Mouse (Mus musculus) embryonic fibroblast, embryonic 13.5 days (primary cell): ENCODE measurements around the gene Cfap43. TPM values are rescaled to one million over a fixed set of nuclear protein-coding genes. Genes with fewer than 3 reads are reported as not detected.

Experiments used
- H3K27ac ChIP-seq: 2 replicates; pipeline ENCODE4 v1.5.1; 2012; ENCODE audit warnings: low read length, control low read depth, inconsistent platforms; ENCODE audit not compliant: insufficient read depth
- H3K4me1 ChIP-seq: 2 replicates; pipeline ENCODE4 v1.6.1; 2011; ENCODE audit warnings: low read length; ENCODE audit not compliant: control insufficient read depth, insufficient read depth
- H3K4me3 ChIP-seq: 2 replicates; pipeline ENCODE4 v1.5.1; 2011; ENCODE audit warnings: mild to moderate bottlenecking, control low read depth, low read length; ENCODE audit not compliant: insufficient read depth
- CTCF ChIP-seq: IDR thresholded peaks from 2 replicates; pipeline ENCODE4 v1.5.1; 2011; ENCODE audit warnings: mild to moderate bottlenecking, control low read depth, low read length, moderate library complexity, borderline replicate concordance; ENCODE audit not compliant: insufficient read depth
- POLR2A ChIP-seq: IDR thresholded peaks from 2 replicates; pipeline ENCODE4 v1.6.1; 2011; ENCODE audit warnings: low read depth, mild to moderate bottlenecking, control low read depth, low read length, moderate library complexity
- polyA plus RNA-seq: library from polyadenylated mRNA; stranded (reverse); fragments of >200 nt; gene quantifications from 2 replicates; pipeline ENCODE4 v1.2.4, GENCODE M21; 2011; ENCODE audit warnings: low read depth; ENCODE audit not compliant: missing spikeins, insufficient read length

The Cfap43 gene
- polyA plus RNA-seq, 1 experiment: not detected

- H3K4me3 ChIP-seq: no peak overlapping the region
- H3K4me1 ChIP-seq: no peaks in the 10 kb centered on the region
- no peak overlapping the region for H3K27ac ChIP-seq
- no peak for TF ChIP-seq CTCF
- TF ChIP-seq POLR2A: no peak
These were observed 164.2 kb downstream of the Cfap43 start for GRCm38 (mm10) chr19:47754931-47755330.

DNA sequence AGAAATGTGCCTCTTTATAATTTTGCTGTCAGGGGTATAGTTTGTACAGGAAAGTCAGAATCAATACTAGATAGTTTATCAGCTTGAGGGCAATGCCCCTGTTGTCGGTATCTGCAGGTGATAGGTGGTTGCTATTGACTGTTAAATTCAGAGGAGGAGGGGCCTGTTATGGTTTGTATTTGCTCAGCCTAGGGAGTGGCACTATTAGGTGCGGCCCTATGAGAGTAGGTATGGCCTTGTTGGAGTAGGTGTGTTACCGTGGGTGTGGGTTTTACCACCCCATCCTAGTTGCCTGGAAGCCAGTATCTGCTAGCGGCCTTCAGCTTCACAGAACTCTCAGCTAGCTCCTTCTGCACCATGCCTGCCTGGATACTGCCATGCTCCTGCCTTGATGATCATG lies 165.2 kb downstream of the Cfap43 start:
- Histone ChIP-seq H3K4me1 (no peaks in the 10 kb centered on the region), H3K27ac (no peak overlapping the region), H3K4me3 (no peak overlapping the region)
- TF ChIP-seq POLR2A (no peak), CTCF (no peak)

GRCm38 (mm10) chr19:47752456-47752855 lies 166.6 kb downstream of the Cfap43 start:
- Histone ChIP-seq H3K27ac (no peak overlapping the region), H3K4me3 (no peak overlapping the region), H3K4me1 (no peaks in the 10 kb centered on the region)
- TF ChIP-seq CTCF (no peak), POLR2A (no peak)

GRCm38 (mm10) chr19:47750391-47750790 lies 168.7 kb downstream of the Cfap43 start:
- Histone ChIP-seq H3K27ac (no peak overlapping the region), H3K4me3 (no peak overlapping the region), H3K4me1 (no peaks in the 10 kb centered on the region)
- TF ChIP-seq POLR2A: no peak
- TF ChIP-seq CTCF: no peak

DNA sequence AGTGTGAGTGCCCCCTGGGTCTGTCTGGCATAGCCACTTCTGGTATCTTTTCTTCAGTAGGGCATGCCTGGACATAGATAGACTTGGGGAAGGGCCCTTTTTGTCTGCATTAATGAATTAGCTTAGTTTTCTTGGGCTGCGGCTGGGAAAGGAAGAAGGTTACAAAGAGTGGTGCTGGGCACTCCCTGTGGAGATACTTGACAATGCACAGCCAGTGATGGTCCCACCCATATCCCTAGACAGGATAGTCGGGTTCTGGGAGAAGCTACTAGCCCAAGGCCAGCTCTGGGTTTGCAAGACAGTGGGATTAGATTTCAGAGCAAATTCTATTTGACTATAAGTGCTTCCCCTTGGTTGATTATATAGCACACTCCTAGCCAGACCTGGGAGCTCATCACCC lies 170.1 kb downstream of the Cfap43 start:
- no peak overlapping the region for H3K27ac ChIP-seq
- H3K4me3 ChIP-seq: no peak overlapping the region
- no peak for TF ChIP-seq POLR2A
- TF ChIP-seq CTCF: no peak
- H3K4me1 ChIP-seq: no peaks in the 10 kb centered on the region

DNA sequence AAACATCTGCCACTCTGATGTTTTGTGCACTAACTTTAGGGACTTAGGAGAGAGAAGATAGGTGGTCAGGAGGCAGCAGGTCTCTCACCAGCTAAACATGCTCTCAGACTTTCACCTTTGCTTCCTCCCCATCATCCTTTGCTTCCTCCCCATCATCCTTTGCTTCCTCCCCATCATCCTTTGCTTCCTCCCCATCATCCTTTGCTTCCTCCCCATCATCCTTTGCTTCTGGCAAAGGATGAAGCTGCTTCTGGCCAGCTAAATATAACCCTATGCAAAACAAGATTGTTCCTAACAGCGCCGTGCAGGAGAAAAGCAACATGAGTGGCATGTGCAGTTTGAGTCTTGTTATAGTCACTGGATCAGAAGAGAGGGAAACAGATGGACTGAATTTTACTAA lies 172.0 kb downstream of the Cfap43 start:
- TF ChIP-seq CTCF (no peak), POLR2A (no peak)
- Histone ChIP-seq H3K27ac (no peak overlapping the region), H3K4me1 (no peaks in the 10 kb centered on the region), H3K4me3 (no peak overlapping the region)

GRCm38 (mm10) chr19:47731931-47732330 lies 187.2 kb downstream of the Cfap43 start:
- Histone ChIP-seq H3K4me1 (peaks cover 7% of the 10 kb centered on the region), H3K27ac (peak overlapping the region; percentile 88), H3K4me3 (peak overlapping the region; percentile 90)
- TF ChIP-seq POLR2A (no peak), CTCF (no peak)

- H3K4me3 ChIP-seq: peak within 1 kb of the TSS; percentile 90
- H3K27ac ChIP-seq: peak within 1 kb of the TSS; percentile 98
- TF ChIP-seq POLR2A: peak; percentile 94
- peak; percentile 50; the same call in 1 of the 2 replicates for TF ChIP-seq CTCF
- peaks cover 7% of the 10 kb centered on the region for H3K4me1 ChIP-seq
These were observed 187.8 kb downstream of the Cfap43 start, which contains the start of gene Sfr1 for GRCm38 (mm10) chr19:47731071-47731881. Gene Sfr1 (plus strand): TSS chr19:47731682.

GRCm38 (mm10) chr19:47730691-47731070 lies 188.4 kb downstream of the Cfap43 start:
- TF ChIP-seq POLR2A (0 out of 2 replicates have a peak, but pooled peaks have one; percentile 35), CTCF (no peak)
- Histone ChIP-seq H3K4me1 (peaks cover 7% of the 10 kb centered on the region), H3K27ac (peak overlapping the region; percentile 98), H3K4me3 (peak overlapping the region; percentile 39)

DNA sequence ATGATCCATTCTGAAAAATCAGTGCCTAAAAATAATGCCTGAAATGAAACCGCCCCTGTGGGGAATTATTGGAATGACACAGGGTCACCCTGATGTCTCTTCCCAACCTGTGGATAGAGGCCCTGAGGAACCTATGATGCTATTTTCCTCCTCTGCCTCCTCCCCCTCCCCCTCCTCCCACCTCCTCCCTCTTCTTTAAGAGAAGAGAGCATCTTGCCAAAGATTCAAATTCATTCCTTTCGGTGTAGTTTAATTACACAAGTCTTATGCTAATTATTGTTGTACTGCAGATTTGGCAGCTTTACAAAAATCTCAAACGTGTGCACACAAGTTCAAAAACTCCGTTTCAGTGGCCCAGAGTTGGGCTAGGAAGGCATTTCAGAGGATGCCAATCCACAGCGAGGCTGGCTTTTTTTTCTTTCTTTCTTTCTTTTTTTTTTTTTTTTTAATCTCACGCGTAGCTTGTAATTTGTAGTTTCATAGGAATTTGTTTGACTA lies 193.4 kb downstream of the Cfap43 start:
- TF ChIP-seq CTCF (no peak), POLR2A (no peak)
- H3K27ac ChIP-seq: no peak overlapping the region

More for the DNA sequence above, 193.4 kb downstream of the Cfap43 start:
- Histone ChIP-seq H3K4me3 (no peak overlapping the region), H3K4me1 (peaks cover 2% of the 10 kb centered on the region; the same call in 1 of the 2 replicates)
